Mouse (Mus musculus) embryonic facial prominence, embryonic 12.5 days (tissue): ENCODE data around the gene Gm11444. TPM values are rescaled to one million over a fixed set of nuclear protein-coding genes. Genes with fewer than 3 reads are reported as not detected.
A peak's percentile ranks its signal among the peaks of the same experiment; 100 is the strongest.

Experiments
- ATAC-seq: fragments of 200-750 bp; cut with Nextera tagmentation; 2 replicates; pipeline ENCODE4 v1.8.0; 2017; ENCODE audit not compliant: insufficient number of reproducible peaks, insufficient read depth, low FRiP score, low TSS enrichment
- H3K27ac ChIP-seq: fragments of 300-500 bp; sonication (generic); 2 replicates; pipeline ENCODE4 v1.5.1; 2016; ENCODE audit warnings: mild to moderate bottlenecking
- H3K27me3 ChIP-seq: fragments of 300-500 bp; sonication (generic); 2 replicates; pipeline ENCODE4 v1.6.1; 2016; ENCODE audit warnings: mild to moderate bottlenecking, moderate library complexity
- H3K36me3 ChIP-seq: fragments of 300-500 bp; sonication (generic); 2 replicates; pipeline ENCODE4 v1.6.1; 2016; ENCODE audit warnings: mild to moderate bottlenecking
- H3K4me1 ChIP-seq: fragments of 300-500 bp; sonication (generic); 2 replicates; pipeline ENCODE4 v1.6.1; 2016
- H3K4me2 ChIP-seq: fragments of 300-500 bp; sonication (generic); replicated peaks from 2 replicates; pipeline ENCODE4 v1.6.1; 2016; ENCODE audit warnings: mild to moderate bottlenecking, moderate library complexity
- H3K4me3 ChIP-seq: fragments of 300-500 bp; sonication (generic); 2 replicates; pipeline ENCODE4 v1.5.1; 2016; ENCODE audit warnings: mild to moderate bottlenecking
- H3K9ac ChIP-seq: fragments of 300-500 bp; sonication (generic); 2 replicates; pipeline ENCODE4 v1.6.1; 2016; ENCODE audit warnings: mild to moderate bottlenecking, moderate library complexity
- H3K9me3 ChIP-seq: fragments of 300-500 bp; sonication (generic); 2 replicates; pipeline ENCODE4 v1.6.1; 2016; ENCODE audit warnings: mild to moderate bottlenecking, moderate library complexity
- WGBS: fragments of 180-500 bp; shearing (Covaris S2); methylation state at CpG from one replicate; pipeline ENCODE4 v1.1.7; 2016; 5-methylcytosine and 5-hydroxymethylcytosine counted together
- polyA plus RNA-seq: library from polyadenylated mRNA; unstranded; fragments of >200 nt; fragmentation: Nextera tagmentation; extraction: Ambion mirVana; gene quantifications from 2 replicates; pipeline ENCODE4 v1.2.1, GENCODE M21; 2016

Gene Gm11444
- polyA plus RNA-seq, 1 experiment from 2014 or later = not detected

GRCm38 (mm10) chr11:85889056-85889729 is 39.1 kb upstream of the Gm11444 start:
- Histone ChIP-seq H3K4me1 (peaks cover 14% of the 10 kb centered on the region), H3K9me3 (no peaks in the 10 kb centered on the region), H3K27me3 (peaks cover 87% of the 10 kb centered on the region), H3K4me2 (no peak overlapping the region), H3K27ac (no peak overlapping the region), H3K9ac (no peak overlapping the region), H3K4me3 (peak overlapping the region; percentile 6; the same call in 1 of the 2 replicates), H3K36me3 (no peaks in the 10 kb centered on the region)
- no peak for ATAC-seq
- 29% methylated on average over 8 of the region's 8 CpGs for WGBS

- Histone ChIP-seq H3K9ac (peak overlapping the region; percentile 29; the same call in 1 of the 2 replicates), H3K27me3 (peaks cover 85% of the 10 kb centered on the region), H3K4me2 (0 out of 2 replicates have a peak overlapping the region, but pooled peaks have one; percentile 21), H3K27ac (no peak overlapping the region), H3K9me3 (no peaks in the 10 kb centered on the region), H3K4me1 (peaks cover 14% of the 10 kb centered on the region), H3K36me3 (no peaks in the 10 kb centered on the region), H3K4me3 (peak overlapping the region; percentile 17)
- ATAC-seq = no peak
- WGBS = 5% methylated on average over 26 of the region's 26 CpGs
Measured at GRCm38 (mm10) chr11:85888451-85888961, 38.4 kb upstream of the Gm11444 start.

- H3K4me3 ChIP-seq = peak overlapping the region; percentile 17; the same call in 1 of the 2 replicates
- H3K9ac ChIP-seq = no peak overlapping the region
- 0 out of 2 replicates have a peak overlapping the region, but pooled peaks have one; percentile 21 for H3K4me2 ChIP-seq
- ATAC-seq = no peak
- WGBS = 3% methylated on average over 17 of the region's 17 CpGs
- peaks cover 14% of the 10 kb centered on the region for H3K4me1 ChIP-seq
- no peaks in the 10 kb centered on the region for H3K36me3 ChIP-seq
- peaks cover 85% of the 10 kb centered on the region for H3K27me3 ChIP-seq
- H3K27ac ChIP-seq = no peak overlapping the region
- no peaks in the 10 kb centered on the region for H3K9me3 ChIP-seq
Measured at GRCm38 (mm10) chr11:85887801-85888450, 37.8 kb upstream of the Gm11444 start.

GRCm38 (mm10) chr11:85887273-85887672 is 37.1 kb upstream of the Gm11444 start:
- H3K27me3 ChIP-seq = peaks cover 82% of the 10 kb centered on the region
- H3K9ac ChIP-seq = no peak overlapping the region
- 19% methylated on average over 6 of the region's 6 CpGs for WGBS
- H3K9me3 ChIP-seq = no peaks in the 10 kb centered on the region
- H3K27ac ChIP-seq = no peak overlapping the region
- no peak overlapping the region for H3K4me2 ChIP-seq
- H3K4me1 ChIP-seq = peaks cover 14% of the 10 kb centered on the region
- H3K4me3 ChIP-seq = no peak overlapping the region
- no peak for ATAC-seq
- H3K36me3 ChIP-seq = no peaks in the 10 kb centered on the region

GRCm38 (mm10) chr11:85886429-85886785 is 36.3 kb upstream of the Gm11444 start:
- WGBS = 3% methylated on average over 22 of the region's 22 CpGs
- H3K4me1 ChIP-seq = peaks cover 14% of the 10 kb centered on the region
- H3K9ac ChIP-seq = 0 out of 2 replicates have a peak overlapping the region, but pooled peaks have one; percentile 15
- peak overlapping the region; percentile 25 for H3K4me3 ChIP-seq
- no peaks in the 10 kb centered on the region for H3K36me3 ChIP-seq
- peaks cover 73% of the 10 kb centered on the region for H3K27me3 ChIP-seq
- peak overlapping the region; percentile 40 for H3K4me2 ChIP-seq
- no peak for ATAC-seq
- no peaks in the 10 kb centered on the region for H3K9me3 ChIP-seq
- no peak overlapping the region for H3K27ac ChIP-seq

- peak; percentile 63 for ATAC-seq
- Histone ChIP-seq H3K9ac (0 out of 2 replicates have a peak within 1 kb of the TSS, but pooled peaks have one; percentile 15), H3K4me1 (peaks cover 13% of the 10 kb centered on the region), H3K27ac (no peak within 1 kb of the TSS), H3K9me3 (no peaks in the 10 kb centered on the region), H3K4me3 (peak within 1 kb of the TSS; percentile 25), H3K36me3 (no peaks in the 10 kb centered on the region), H3K4me2 (peak within 1 kb of the TSS; percentile 40), H3K27me3 (peaks cover 71% of the 10 kb centered on the region)
- 13% methylated on average over 26 of the region's 28 CpGs for whole genome bisulfite sequencing
Measured at GRCm38 (mm10) chr11:85885665-85886428, 35.7 kb upstream of the Gm11444 start, which contains the start of gene Tbx4. TSS of gene Tbx4 (plus strand) at chr11:85886422.

- Histone ChIP-seq H3K4me3 (no peak overlapping the region), H3K9ac (no peak overlapping the region), H3K9me3 (no peaks in the 10 kb centered on the region), H3K36me3 (no peaks in the 10 kb centered on the region), H3K4me1 (peaks cover 12% of the 10 kb centered on the region), H3K4me2 (no peak overlapping the region), H3K27me3 (peaks cover 61% of the 10 kb centered on the region), H3K27ac (no peak overlapping the region)
- 36% methylated on average over 4 of the region's 4 CpGs for WGBS
- ATAC-seq = no peak
Measured at GRCm38 (mm10) chr11:85884498-85884897, 34.4 kb upstream of the Gm11444 start.

- Histone ChIP-seq H3K36me3 (no peaks in the 10 kb centered on the region), H3K27me3 (peaks cover 7% of the 10 kb centered on the region; the same call in 1 of the 2 replicates), H3K4me2 (peak overlapping the region; percentile 20; the same call in 1 of the 2 replicates), H3K9ac (no peak overlapping the region), H3K4me1 (peaks cover 6% of the 10 kb centered on the region; the same call in 1 of the 2 replicates), H3K27ac (no peak overlapping the region), H3K9me3 (no peaks in the 10 kb centered on the region), H3K4me3 (no peak overlapping the region)
- ATAC-seq = peak; percentile 74
- 28% methylated on average over 24 of the region's 24 CpGs for WGBS
Measured at GRCm38 (mm10) chr11:85876059-85876788, 26.1 kb upstream of the Gm11444 start.

GRCm38 (mm10) chr11:85864363-85864762 is 14.2 kb upstream of the Gm11444 start:
- H3K9ac ChIP-seq = no peak overlapping the region
- ATAC-seq = no peak
- H3K9me3 ChIP-seq = no peaks in the 10 kb centered on the region
- H3K4me1 ChIP-seq = no peaks in the 10 kb centered on the region
- no peak overlapping the region for H3K4me2 ChIP-seq
- 38% methylated on average over 7 of the region's 7 CpGs for WGBS
- no peaks in the 10 kb centered on the region for H3K36me3 ChIP-seq
- H3K27me3 ChIP-seq = no peaks in the 10 kb centered on the region
- no peak overlapping the region for H3K27ac ChIP-seq
- H3K4me3 ChIP-seq = no peak overlapping the region

GRCm38 (mm10) chr11:85857997-85858698 is 8.0 kb upstream of the Gm11444 start:
- Histone ChIP-seq H3K9ac (no peak overlapping the region), H3K27me3 (no peaks in the 10 kb centered on the region), H3K4me3 (no peak overlapping the region), H3K36me3 (no peaks in the 10 kb centered on the region), H3K9me3 (no peaks in the 10 kb centered on the region), H3K27ac (no peak overlapping the region), H3K4me1 (no peaks in the 10 kb centered on the region), H3K4me2 (no peak overlapping the region)
- WGBS = 19% methylated on average over 6 of the region's 6 CpGs
- no peak for ATAC-seq
